Mouse (Mus musculus) spleen, embryonic (tissue): ENCODE measurements around the gene Cox7b.

ENCODE experiments used
- CTCF ChIA-PET: fragments of 350-600 bp; sonication (Branson Sonifier 250); formaldehyde crosslinking; loops from one replicate; lab custom pipeline; 2022; lab: Charles Lee

The Cox7b gene

DNA sequence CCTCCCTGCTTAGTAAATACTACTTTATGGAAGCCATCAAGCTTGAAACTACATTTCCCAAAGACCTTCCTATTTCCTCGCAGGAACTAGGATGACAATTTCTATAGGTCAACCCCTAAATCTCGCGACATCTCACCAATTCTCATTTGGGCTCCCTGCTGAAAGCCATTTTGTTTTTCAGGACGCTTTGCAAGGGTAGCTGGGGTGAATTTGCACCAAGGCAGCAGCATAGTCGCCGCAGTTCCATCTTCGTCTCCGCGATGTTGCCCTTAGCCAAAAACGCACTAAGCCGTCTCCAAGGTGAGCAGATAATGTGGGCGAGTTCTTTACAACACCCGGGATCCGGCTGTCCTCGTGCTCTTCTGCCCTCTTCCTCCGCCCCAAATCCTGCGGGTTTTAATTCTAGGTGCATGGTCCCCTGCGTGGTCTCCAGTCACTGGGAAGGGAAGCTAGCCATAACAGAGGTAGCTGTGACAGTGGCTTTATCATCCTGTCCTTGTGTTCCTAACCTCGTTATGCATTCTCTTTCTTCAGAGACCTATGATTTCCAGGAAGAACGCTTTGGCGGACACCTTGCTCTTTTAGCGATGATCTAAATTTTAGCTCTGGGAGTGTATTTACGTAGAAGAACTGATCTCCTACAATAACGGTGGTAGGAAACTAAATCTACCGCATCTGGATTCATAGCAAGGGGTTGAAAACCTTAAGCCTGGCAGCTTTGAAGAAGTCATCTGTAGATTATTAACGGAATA, at the start of gene Cox7b:
TSS of gene Cox7b (plus strand) at position 130 of the 752 bp plus-strand sequence.
- CTCF ChIA-PET: no interaction called here

DNA sequence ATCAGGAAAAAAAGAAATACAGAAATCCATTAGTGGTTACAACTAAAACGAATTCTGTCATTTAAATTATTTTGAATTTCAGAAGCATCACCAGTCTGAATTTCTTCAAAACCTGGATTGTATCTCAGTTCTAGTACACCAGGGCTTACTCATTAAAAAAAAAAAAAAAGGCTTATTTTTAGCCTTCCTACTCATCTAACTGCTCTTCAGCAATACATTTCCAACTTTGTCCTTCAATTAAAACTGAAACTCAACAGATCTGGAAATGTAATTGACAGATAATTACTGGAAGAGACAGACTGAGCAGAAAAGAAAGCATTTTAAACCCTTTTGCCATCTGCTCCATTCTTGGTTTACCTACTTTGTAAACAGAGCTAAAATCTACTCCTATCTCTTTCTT, 13.9 kb upstream of the Cox7b start:
- CTCF ChIA-PET: interaction anchor here (0.7 kb wide), 1 partner anchor 26 kb away, joined by 9 read pairs; no protein-coding TSS in a partner anchor

DNA sequence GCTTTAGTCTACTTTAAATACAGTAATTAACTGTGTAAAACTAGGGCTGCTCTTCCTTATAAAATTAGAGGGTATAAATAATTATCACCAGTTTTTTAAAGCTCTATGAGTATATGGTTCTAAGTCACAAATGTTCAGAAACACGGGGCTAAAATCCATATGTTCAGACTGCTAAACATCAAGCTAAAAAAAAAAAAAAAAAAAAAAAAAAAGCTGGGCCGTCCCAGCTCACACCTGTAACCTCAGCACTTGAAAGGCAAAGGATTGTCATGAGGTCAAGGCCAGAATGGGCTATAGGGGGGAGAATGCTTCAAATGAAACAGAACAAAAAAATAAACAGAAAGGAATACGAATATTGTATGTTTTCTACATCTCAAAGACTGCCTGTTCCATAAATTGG, 4.7 kb upstream of the Cox7b start:
- CTCF ChIA-PET: no interaction called here

DNA sequence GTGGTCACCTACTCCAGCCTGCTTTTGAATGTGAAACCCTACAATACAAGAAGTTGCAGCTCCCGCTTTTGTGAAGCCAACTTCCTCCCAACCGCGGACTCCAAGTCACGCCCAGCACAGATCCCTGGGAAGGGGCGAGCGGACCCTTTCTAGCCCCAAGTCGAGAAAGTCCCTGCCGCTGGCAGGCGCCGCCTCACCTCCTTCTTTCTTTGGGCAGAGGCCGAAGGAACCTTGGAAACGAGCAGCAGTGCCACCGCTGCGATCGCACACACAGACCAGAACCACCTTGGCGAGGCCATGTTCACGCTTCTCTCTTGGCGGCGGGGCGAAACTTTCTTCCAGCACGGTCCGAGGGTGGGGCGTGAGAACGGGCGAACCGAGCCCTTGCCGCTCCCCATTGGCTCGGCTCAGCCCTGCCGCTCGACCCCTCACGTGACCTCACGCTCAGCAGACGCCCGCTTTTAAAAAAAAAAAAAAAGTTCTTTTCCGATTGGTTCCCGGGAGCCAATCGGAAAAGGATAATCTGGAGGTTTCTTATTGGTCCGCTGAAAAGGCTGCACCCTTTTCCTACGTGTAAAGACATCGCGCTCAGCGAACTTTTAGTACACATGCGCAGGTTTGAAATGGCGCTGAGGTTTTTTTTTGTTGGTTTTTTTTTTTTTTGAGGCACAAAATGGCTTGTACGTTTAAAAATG, 3.9 kb upstream of the Cox7b start, which contains the start of gene Magt1:
TSS of gene Magt1 (minus strand) at position 442 of the 695 bp plus-strand sequence.
- CTCF ChIA-PET: interaction anchor here (0.6 kb wide), 1 partner anchor 175 kb away, joined by 3 read pairs; the partner anchor contains the start of gene Pgk1

DNA sequence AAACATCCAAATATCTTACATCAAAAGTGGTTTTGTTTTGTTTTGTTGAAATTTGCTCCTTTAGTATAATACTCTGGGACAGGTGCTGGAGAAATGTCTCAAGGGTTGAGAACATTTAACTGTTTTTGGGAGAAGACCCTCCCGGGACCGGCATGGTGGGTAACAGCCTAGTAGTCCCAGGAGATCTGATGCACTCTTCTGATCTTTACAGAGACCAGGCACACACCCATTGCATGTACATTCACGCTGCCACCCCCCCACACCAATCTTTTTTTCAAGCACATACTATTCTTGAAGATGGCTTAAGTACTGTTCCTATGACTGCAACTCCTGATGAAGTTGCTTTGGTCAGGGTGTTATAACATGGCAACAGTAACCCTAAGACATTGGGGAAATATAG, 2.9 kb upstream of the Cox7b start:
- CTCF ChIA-PET: interaction anchor here (0.6 kb wide), 1 partner anchor 174 kb away, joined by 3 read pairs; the partner anchor contains the start of gene Pgk1

DNA sequence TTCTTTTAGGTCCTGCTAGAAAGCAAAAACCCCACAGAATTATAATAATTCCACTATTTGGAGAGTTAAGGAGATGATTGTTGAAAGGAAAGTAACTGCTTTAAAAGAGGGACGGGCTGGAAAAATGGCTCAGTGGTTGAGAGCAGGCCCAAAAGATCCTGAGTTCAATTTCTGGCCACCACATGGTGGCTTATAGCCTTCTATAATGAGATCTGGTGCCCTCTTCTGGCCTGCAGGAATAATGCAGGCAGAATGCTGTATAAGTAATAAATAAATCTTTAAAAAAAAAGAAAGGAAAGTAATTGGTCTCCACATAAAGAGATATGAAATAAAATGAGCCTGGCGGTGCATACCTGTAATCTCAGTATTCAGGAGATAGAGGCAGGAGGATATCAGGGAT, 2.3 kb upstream of the Cox7b start:
- CTCF ChIA-PET: no interaction called here

DNA sequence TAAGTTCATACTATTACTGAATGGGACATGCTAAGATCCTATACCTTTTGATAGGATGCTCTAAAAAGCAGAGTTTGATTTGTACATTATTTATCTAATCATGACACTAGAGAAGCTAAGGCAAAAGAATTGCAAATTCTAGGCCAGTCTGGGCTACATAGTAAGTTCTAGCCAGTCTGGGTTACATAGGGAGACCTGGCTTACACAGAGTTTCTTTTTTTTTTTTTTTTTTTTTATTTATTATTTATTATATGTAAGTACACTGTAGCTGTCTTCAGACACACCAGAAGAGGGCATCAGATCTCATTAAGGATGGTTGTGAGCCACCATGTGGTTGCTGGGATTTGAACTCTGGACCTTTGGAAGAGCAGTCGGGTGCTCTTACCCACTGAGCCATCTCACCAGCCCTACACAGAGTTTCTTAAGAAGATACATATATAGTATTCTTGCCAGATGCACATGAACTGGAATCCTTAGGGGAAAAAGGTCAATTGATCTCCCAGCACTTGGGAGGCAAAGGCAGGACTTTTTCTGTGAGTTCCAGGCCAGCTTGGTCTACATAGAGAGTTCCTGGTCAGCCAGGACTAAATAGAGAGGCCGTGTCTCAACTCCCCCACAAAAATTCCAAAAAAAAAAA, 641 bp upstream of the Cox7b start:
- CTCF ChIA-PET: interaction anchor here (0.6 kb wide), 1 partner anchor 12 kb away, joined by 3 read pairs; the partner anchor contains the start of gene Atp7a

DNA sequence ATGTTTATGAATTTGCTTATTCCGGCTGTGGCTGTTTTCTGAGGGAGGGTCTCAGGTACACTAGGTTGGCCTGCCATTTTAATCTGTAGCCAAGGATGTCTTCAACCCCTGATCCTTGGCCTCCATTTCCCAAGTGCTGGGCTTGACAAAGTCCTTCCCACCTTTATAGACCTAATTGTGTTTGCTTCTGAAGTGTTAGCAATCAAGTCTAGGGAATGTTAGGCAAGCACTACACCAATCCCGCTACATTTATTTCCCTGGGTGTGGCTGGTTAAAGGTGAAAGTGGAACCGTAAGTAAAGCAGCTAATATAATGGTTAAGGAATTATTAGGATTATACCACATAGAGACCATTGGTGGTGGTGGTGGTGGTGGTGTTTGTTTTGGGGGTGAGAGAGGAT, 1.6 kb downstream of the Cox7b start:
- CTCF ChIA-PET: interaction anchor here (0.7 kb wide), 1 partner anchor 88 kb away, joined by 4 read pairs; no protein-coding TSS in a partner anchor

DNA sequence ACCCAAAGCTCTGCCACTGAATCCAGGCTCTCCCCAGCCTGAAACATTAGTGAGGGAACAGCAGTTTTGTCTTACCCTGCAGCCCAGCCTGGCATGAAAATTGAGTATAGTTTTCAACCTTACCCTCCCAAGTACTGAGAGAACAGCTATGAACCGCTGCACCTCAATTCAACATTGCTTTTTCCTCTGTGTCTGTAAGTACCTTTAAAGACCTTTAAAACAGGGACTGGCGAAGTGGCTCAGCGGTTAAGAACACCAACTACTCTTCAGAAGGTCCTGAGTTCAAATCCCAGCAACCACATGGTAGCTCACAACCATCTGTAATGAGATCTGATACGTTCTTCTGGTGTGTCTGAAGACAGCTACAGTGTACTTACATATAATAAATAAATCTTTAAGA, 2.0 kb downstream of the Cox7b start:
- CTCF ChIA-PET: no interaction called here

DNA sequence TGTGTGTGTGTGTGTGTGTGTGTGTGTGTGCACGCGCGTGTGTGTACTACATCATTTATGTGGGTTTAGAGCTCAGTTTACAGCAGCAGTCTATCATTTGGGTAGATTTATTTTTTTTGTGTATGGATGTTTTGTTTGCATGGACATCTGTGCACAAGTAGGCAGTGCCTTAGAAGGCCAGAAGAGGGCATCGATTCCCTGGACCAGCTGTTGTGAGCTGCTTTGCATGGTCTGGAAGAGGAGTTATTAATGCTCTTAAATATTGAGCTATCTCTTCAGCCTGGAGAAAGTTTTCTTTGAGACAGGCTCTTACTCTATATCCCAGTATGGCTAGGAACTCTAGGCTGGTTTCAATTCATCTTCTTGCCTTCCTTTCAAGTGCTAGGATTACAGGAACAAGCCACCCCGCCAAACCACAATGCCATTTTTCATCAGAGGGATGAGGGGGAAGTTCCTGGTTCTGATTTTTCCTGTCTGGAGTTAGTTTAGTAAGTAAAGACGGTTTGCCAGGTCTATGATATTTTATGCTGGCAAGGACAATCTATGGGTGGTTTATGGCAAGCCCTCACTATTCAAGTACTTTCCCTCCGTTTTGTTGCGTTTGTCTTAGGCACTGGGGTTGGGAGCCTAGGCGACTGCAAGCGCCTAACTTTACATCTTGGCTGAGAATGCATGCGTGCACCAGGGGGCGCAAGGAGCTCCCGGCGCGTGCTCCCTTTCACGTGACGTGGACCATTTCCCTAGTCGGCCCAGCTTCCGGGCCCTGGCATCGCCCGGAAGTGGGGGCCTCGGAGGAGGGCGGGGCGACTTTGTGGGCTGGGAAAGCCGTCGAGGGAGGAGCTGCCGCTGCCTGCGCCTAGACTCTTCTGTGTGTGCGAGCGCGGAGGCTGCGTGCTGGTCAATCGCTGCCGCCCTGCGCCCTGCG, 11.2 kb downstream of the Cox7b start, which contains the start of gene Atp7a:
TSS of gene Atp7a (plus strand) at position 859 of the 925 bp plus-strand sequence.
- CTCF ChIA-PET: interaction anchor here (0.5 to 0.7 kb wide), 3 partner anchors 12 to 146 kb away, joined by 3 to 8 read pairs (median 3); no protein-coding TSS in a partner anchor

DNA sequence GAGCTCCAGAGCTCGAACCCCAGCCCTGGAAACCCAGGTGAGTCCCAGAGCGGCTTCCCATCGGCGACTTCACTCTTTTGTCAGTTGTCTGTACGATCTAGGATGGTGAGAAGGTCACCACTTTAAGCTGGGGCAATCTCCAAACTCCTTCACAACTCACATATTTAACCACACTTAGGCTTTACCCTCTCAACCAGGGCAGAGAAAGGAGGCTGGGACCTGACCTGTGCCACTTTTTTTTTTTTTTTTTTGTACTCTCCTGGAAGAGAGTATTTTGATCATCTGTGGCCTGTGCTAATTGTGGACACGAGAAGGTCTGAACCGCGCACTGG, 11.8 kb downstream of the Cox7b start:
- CTCF ChIA-PET: interaction anchor here (0.5 to 0.7 kb wide), 3 partner anchors 12 to 62 kb away, joined by 3 to 9 read pairs (median 8); no protein-coding TSS in a partner anchor

DNA sequence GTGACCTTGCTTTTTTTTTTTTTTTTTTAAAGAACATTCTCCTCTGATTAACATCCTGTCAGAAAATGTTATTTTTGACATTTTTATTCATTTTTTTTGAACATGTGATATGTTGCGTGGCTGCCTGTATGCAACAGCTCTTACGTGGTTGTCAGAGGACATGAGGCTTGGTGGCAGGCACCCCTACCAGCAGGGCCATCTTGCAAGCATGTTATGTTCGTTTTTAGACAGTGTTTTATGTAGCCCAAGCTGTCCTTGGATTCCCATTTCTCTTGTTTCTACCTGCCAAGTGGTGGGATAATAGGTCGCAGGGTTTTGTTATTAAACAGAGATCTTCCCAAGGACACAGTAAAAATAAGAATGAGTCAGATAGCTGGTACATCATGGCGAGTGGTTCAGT, 14.7 kb downstream of the Cox7b start:
- CTCF ChIA-PET: interaction anchor here (0.5 to 0.7 kb wide), 2 partner anchors 123 to 140 kb away, joined by 5 to 9 read pairs; no protein-coding TSS in a partner anchor

DNA sequence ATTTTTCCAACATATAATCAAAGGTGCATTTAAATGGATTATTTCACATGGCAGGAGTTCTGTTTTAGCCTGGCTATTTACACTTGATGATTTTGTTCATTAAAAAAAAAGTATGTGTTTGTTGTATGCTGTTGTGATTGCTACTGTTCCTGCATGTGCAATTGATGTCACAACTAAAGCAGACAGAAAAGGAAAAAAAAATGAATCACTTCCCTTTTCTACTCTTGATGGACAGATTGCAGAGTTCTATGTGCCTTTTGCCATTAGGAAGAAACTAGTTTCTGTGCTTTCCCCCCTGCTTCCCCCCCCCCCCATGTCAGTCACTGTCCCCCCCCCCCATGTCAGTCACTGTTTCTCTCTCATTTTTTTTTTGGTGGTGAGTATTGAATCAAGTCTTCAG, 15.6 kb downstream of the Cox7b start:
- CTCF ChIA-PET: no interaction called here

DNA sequence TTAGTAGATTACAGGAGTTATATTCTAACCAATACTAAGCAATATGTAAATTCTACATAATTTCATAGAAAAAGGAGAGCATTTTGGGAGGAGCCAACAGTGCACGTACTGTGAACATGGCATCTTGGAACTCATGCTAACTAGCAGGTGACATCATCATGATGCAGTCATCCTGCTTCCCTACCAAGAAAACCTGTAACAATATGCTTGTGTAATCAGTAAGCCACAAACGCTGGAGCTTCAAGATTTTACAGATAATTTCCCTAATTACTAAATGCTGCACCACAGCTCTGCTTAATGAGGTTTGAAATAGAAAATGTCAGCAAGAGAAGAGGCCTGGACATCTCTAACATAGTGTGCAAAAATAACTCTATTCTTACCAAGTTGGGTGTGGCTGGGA, 20.2 kb downstream of the Cox7b start:
- CTCF ChIA-PET: no interaction called here

DNA sequence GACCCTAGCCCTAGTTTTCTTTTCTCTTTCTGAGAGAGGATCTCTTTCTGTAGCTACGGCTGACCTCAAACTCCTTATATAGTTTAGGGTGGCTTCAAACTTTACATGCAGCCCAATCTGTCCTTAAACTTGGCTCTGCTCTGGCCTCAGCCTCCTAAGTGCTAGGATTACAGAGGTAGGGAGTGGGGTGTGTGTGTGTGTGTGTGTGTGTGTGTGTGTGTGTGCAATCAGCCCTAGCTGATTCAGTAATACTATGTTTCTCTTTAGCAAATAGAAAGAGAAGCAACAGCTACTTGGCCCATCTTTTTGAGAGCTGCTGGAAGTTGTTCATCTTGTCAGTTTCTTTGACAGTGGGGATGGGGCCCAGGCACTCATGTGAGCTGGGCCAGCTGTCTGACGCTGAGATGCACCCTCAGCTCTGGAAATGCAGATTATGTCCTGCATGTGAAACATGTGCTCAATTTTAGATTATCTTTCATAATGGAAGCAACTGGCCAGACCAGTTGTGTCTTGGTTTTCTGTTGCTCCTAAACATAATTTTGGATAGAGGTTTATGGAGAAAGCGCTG, 21.8 kb downstream of the Cox7b start:
- CTCF ChIA-PET: no interaction called here

DNA sequence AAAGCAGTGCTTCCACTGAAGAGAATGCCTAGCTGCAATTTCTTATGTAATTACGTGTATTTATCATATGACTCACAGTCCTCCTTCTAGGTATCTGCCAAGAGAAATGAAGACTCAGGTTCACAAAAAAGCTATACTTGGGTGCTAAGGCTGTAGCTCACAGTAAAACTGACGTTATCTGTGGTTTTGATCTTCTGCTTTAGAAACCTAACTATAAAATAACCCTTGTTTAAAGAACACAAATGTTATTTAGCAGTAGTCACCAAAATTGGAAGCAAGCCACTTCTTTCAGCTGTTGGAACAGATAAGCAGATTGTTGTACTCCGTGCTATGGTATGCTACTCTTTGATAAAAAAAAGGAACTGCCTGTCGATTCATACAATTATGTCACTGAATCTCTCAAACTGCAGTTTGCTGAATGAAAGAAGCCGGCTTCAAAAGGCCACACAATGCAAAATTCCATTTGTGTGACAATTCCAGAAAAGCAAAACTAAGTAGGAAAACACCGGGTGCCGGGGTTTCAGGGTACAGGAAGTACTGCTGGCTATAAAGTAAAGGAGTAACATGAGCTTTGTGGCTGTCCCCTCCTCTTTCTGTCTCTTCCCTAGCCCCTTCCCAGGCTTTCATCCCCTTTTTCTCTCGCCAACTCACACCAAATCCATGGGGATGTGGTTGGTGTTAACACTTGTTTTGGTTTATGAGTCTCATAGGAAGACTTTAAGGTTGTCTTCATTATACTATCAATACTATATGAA, 28.5 kb downstream of the Cox7b start:
- CTCF ChIA-PET: no interaction called here

DNA sequence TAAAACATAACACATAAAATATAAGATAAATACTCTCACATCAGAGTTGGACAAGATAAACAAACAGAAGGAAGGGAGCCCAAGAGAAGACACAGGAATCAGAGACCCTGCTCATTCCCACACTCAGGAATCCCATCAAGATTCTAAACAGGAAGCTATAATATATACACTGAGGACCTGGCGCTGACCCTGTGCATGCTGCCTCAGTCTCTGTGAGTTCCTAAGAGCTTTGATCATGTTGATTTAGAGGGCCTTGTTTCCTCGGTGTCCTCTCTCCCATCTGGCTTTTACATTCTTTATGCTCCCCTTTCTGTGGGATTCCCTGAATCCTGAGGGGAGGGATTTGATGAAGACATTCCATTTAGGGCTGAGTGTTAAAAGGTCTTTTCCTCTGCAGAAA, 30.0 kb downstream of the Cox7b start:
- CTCF ChIA-PET: no interaction called here

DNA sequence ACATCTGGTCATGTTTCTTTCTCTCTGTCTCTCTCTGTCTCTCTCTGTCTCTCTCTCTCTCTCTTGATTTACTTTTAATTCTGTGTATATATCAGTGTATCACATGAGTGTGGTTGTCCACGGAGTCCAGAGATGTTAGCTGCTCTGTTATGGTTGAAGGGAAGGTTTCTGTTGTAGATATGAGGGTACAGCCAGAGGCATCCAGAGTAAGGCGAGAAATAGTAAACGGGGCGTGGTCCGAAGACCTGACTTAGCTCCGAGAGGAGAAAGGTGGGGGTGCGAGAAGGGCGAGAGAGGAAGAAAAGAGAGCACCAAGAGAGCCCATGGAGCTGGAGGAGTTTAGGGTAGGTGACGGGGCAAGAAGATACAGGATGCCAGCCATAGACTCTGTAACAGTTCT, 30.4 kb downstream of the Cox7b start:
- CTCF ChIA-PET: no interaction called here

DNA sequence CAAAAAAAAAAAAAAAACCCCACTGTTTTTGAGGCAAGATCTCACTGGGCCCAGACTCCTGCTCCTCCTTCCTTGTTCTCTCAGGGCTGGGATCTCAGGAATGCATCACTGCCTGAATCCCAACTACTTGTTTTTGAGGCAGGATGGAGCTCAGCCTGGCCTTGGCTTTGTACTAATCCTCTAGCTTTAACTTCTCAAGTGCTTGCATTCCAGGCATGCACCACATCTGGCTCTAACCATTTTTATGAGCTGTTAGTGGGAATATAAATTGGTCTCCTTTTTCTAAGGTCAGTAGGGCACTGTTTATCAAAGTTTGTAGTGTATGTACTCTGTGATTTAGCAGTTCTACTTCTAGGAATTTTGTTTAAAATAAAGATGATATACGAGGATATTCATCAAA, 32.7 kb downstream of the Cox7b start:
- CTCF ChIA-PET: no interaction called here
